25 mouse cellular contexts compared by ENCODE assay signal in the genomic region with DNA sequence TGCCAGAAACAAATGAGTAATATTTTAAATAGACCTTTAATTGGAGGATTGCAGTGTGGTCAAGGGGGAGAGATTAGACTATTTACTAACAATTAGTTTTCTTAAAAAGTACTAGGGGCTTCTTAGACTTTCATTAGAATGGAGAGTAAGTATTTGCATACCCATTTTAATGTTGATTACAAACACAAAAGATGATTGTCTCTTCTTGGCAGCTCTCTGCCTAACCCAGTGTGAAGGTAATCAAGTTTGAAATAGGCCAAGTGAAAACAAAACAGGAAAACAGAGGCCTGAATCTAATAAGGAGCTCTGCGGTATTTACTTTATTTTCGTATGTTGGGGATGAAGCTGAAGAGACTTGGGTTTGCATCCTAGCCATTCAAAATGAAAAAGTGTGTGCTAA.
"Had no signal": no experiment of that assay in that cellular context is flagged by ENCODE, and none has a peak within 500 bp of the region (broad histone marks: within the 10 kb centered on the region; RNA-seq: fewer than 3 reads in every experiment).

No protein-coding gene starts in this region.

- ATAC-seq: hindbrain, postnatal 0 days; intestine, embryonic 16.5 days; liver, embryonic 12.5 days had no signal

- H3K4me3 ChIP-seq: gastrocnemius, adult 2 months; heart, embryonic 10.5 days; heart, embryonic 12.5 days; hindbrain, embryonic 10.5 days; hindbrain, embryonic 12.5 days; hindbrain, embryonic 15.5 days; layer of hippocampus, adult 2 months; limb, embryonic 13.5 days; limb, embryonic 15.5 days; liver, embryonic 12.5 days had no signal

- H3K27me3 ChIP-seq: heart, embryonic 12.5 days; hindbrain, embryonic 12.5 days; hindbrain, embryonic 15.5 days; limb, embryonic 13.5 days; limb, embryonic 15.5 days; liver, embryonic 12.5 days had no signal

- H3K4me1 ChIP-seq: heart, embryonic 10.5 days; heart, embryonic 12.5 days; hindbrain, embryonic 10.5 days; hindbrain, embryonic 12.5 days; hindbrain, embryonic 15.5 days; limb, embryonic 13.5 days; limb, embryonic 15.5 days; liver, embryonic 12.5 days had no signal

- H3K27ac ChIP-seq: gastrocnemius, adult 2 months; heart, embryonic 10.5 days; hindbrain, embryonic 10.5 days; hindbrain, embryonic 12.5 days; hindbrain, embryonic 15.5 days; hindbrain, postnatal 0 days; layer of hippocampus, adult 2 months; limb, embryonic 13.5 days; limb, embryonic 15.5 days; liver, embryonic 12.5 days; liver, embryonic 14.5 days had no signal

- DNase-seq: gastrocnemius, adult 2 months; gastrocnemius, postnatal 10 days; gastrocnemius, postnatal 25 days; heart, adult 18-20 months; heart, postnatal 10 days; heart, postnatal 4 days; kidney, adult 18-20 months; kidney, adult 8-10 months; kidney, postnatal 10 days; kidney, postnatal 25 days; kidney, postnatal 4 days; layer of hippocampus, postnatal 36 days; left cerebral cortex, postnatal 4 days had no signal

- H3K4me2 ChIP-seq: heart, embryonic 12.5 days; hindbrain, embryonic 12.5 days; hindbrain, embryonic 15.5 days; limb, embryonic 13.5 days; limb, embryonic 15.5 days; liver, embryonic 12.5 days had no signal

- H3K9me3 ChIP-seq: heart, embryonic 10.5 days; heart, embryonic 12.5 days; hindbrain, embryonic 10.5 days; hindbrain, embryonic 12.5 days; hindbrain, embryonic 15.5 days; limb, embryonic 13.5 days; limb, embryonic 15.5 days; liver, embryonic 12.5 days had no signal

- H3K36me3 ChIP-seq: heart, embryonic 10.5 days; heart, embryonic 12.5 days; hindbrain, embryonic 10.5 days; hindbrain, embryonic 12.5 days; hindbrain, embryonic 15.5 days; limb, embryonic 13.5 days; limb, embryonic 15.5 days; liver, embryonic 12.5 days had no signal

- H3K9ac ChIP-seq: heart, embryonic 12.5 days; hindbrain, embryonic 12.5 days; hindbrain, embryonic 15.5 days; limb, embryonic 13.5 days; limb, embryonic 15.5 days; liver, embryonic 12.5 days; liver, embryonic 14.5 days had no signal
